Mouse (Mus musculus): ENCODE data around the gene Fbxo22. TPM values are rescaled to one million over a fixed set of nuclear protein-coding genes. Genes with fewer than 3 reads are reported as not detected.

Fbxo22 gene
- polyA plus RNA-seq (2012; fragmentation: generic; extraction: Trizol), result 10 to 100 TPM in 1 of 2 experiments, 1 to 10 TPM in 1; 4.6 to 17.1 TPM

GRCm38 (mm10) chr9:55208790-55209481, at the start of gene Fbxo22:
Gene Fbxo22 (plus strand): TSS chr9:55208925.

Other genes starting within 250 kb of the Fbxo22 start
- gene Chrna5, start 228.0 kb upstream of the Fbxo22 start, polyA plus RNA-seq (2012; fragmentation: generic; extraction: Trizol), result under 1 TPM in 1 of 2 experiments, not detected in 1; 0.11 TPM
- gene Chrna3, start 182.4 kb upstream of the Fbxo22 start, polyA plus RNA-seq (2012; fragmentation: generic; extraction: Trizol), result under 1 TPM in 1 of 2 experiments, not detected in 1; 0.06 TPM
- gene Chrnb4, start 160.1 kb upstream of the Fbxo22 start, polyA plus RNA-seq (2012; fragmentation: generic; extraction: Trizol), result under 1 TPM in 1 of 2 experiments, not detected in 1; 0.02 TPM
- gene Ube2q2, start 60.1 kb upstream of the Fbxo22 start, polyA plus RNA-seq (2012; fragmentation: generic; extraction: Trizol), result 1 to 10 TPM in 1 of 2 experiments, under 1 TPM in 1; 0.50 to 3.7 TPM
- gene Nrg4, start 117.9 kb downstream of the Fbxo22 start, polyA plus RNA-seq (2012; fragmentation: generic; extraction: Trizol), result under 1 TPM; 0.13 to 0.27 TPM
- under 1 TPM in 1 of 2 experiments, not detected in 1; 0.09 TPM for gene Tmem266, start 118.0 kb downstream of the Fbxo22 start, polyA plus RNA-seq (2012; fragmentation: generic; extraction: Trizol)